Mouse (Mus musculus): ENCODE measurements around the gene Cyp2b23. TPM values are rescaled to one million over a fixed set of nuclear protein-coding genes. Genes with fewer than 3 reads are reported as not detected.
"Not testable (repeated sequence)": the region's sequence is repeated elsewhere in the genome, so short reads cannot be mapped to it uniquely, and the experiment has no call there.

The Cyp2b23 gene
- total and polyA plus RNA-seq, 3 experiments, result not detected

DNA sequence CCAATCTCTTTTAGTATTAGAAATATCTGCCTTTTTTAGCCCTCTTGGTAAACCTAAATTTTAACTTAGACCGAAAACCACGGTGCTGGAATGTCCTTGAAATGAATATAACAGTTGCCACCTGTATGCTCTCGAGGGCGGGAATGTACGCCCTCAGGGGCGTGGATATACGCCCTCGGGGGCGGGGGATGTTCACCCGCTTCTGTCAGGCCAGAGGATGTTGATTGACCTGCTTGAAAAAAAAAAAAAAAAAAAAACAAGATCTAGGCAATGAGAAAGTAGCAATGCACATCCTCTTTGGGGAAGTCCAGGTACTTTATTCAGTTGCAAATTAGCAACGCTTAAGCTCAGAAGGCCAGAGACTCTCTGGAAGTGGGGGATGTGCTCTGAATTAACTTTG is 20.8 kb upstream of the Cyp2b23 start:
- Histone ChIP-seq H3K27me3 (ENCODE audit: control insufficient read depth in 1 of 2, insufficient read depth in 2 of 2, low read length in 2 of 2) (no peaks in the 10 kb centered on the region), H3K27ac (ENCODE audit: control insufficient read depth, low read depth, low read length) (no peak overlapping the region), H3K4me3 (ENCODE audit: control insufficient read depth in 1 of 2, insufficient read depth in 1 of 2, low read depth in 2 of 2, low read length in 2 of 2) (no peak overlapping the region), H3K36me3 (ENCODE audit: control insufficient read depth in 1 of 2, insufficient read depth in 2 of 2, low read length in 2 of 2) (no peaks in the 10 kb centered on the region), H3K79me2 (ENCODE audit: control insufficient read depth, insufficient read depth, low read length, poor library complexity) (no peaks in the 10 kb centered on the region), H3K9ac (ENCODE audit: control insufficient read depth, low read depth, low read length, poor library complexity, severe bottlenecking) (no peak overlapping the region), H3K4me1 (ENCODE audit: control insufficient read depth in 1 of 2, insufficient read depth in 2 of 2, low read length in 2 of 2) (no peaks in the 10 kb centered on the region), H3K9me3 (replicated peaks; ENCODE audit: insufficient read depth, low read length) (no peaks in the 10 kb centered on the region)
- DNase-seq (ENCODE audit: low read depth, low spot score), result no peak
- TF ChIP-seq MEF2A (IDR thresholded peaks at IDR 0.05; ENCODE audit: extremely low read depth, insufficient replicate concordance, low read depth, low read length, poor library complexity, severe bottlenecking), result no peak
- TF ChIP-seq MXI1 (IDR thresholded peaks at IDR 0.05; ENCODE audit: low read depth, low read length), result no peak
- TF ChIP-seq UBTF (IDR thresholded peaks at IDR 0.05; ENCODE audit: borderline replicate concordance, insufficient read depth, low read depth, low read length), result no peak
- no peak for TF ChIP-seq ZMIZ1 (IDR thresholded peaks at IDR 0.05; ENCODE audit: low read depth, low read length)
- no peak for TF ChIP-seq ZNF384 (IDR thresholded peaks at IDR 0.05; ENCODE audit: low read depth, low read length)
- TF ChIP-seq KAT2A (conservative IDR thresholded peaks at IDR 0.05; ENCODE audit: low read depth, low read length), result no peak
- TF ChIP-seq CTCF (IDR thresholded peaks at IDR 0.05 in 2 of 3, conservative IDR thresholded peaks at IDR 0.05 in 1 of 3; ENCODE audit: control insufficient read depth in 1 of 3, insufficient read depth in 1 of 3, low read depth in 2 of 3, low read length in 3 of 3, poor library complexity in 1 of 3, severe bottlenecking in 1 of 3), result no peak
- no peak for TF ChIP-seq GABPA (IDR thresholded peaks at IDR 0.05; ENCODE audit: low read depth, low read length)
- no peak for TF ChIP-seq POLR2AphosphoS5 (IDR thresholded peaks at IDR 0.05; ENCODE audit: borderline replicate concordance, low read depth, low read length)
- TF ChIP-seq RAD21 (IDR thresholded peaks at IDR 0.05; ENCODE audit: low read depth, low read length), result no peak
- TF ChIP-seq MAZ (IDR thresholded peaks at IDR 0.05; ENCODE audit: low read depth, low read length), result no peak
- no peak for TF ChIP-seq JUND (IDR thresholded peaks at IDR 0.05; ENCODE audit: low read depth, low read length)
- TF ChIP-seq NRF1 (IDR thresholded peaks at IDR 0.05; ENCODE audit: insufficient read depth, low read depth, low read length, poor library complexity, severe bottlenecking), result no peak
- no peak for TF ChIP-seq SMC3 (IDR thresholded peaks at IDR 0.05; ENCODE audit: low read depth, low read length)
- no peak for TF ChIP-seq HCFC1 (IDR thresholded peaks at IDR 0.05; ENCODE audit: low read depth, low read length)
- no peak for TF ChIP-seq TBP (IDR thresholded peaks at IDR 0.05; ENCODE audit: low read depth, low read length)

DNA sequence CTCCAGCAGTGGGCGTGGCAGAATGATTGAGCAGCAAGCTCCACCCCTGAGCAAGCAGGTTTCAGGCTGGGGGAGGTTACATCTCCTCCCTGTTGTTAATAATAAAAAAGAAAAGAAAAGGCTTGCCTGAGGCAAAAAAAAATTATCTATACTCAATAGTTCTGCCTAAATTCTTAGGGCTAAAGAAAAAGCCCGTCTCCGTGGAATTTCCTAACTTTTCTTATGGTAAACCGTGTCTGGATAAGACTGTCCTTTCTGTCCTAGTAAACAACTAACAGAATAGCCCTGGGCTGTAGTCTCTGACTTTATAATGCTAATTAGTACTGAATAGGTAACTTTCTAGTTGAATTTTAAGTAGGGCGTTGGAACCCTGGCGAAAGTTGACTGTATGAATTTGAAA is 20.0 kb upstream of the Cyp2b23 start:
- not testable (repeated sequence) for H3K4me3 ChIP-seq (ENCODE audit: control insufficient read depth in 1 of 2, insufficient read depth in 1 of 2, low read depth in 2 of 2, low read length in 2 of 2); H3K27ac ChIP-seq (ENCODE audit: control insufficient read depth, low read depth, low read length)

More for the DNA sequence above, 20.0 kb upstream of the Cyp2b23 start:
- not testable (repeated sequence) for DNase-seq (ENCODE audit: low read depth, low spot score); H3K4me1 ChIP-seq (ENCODE audit: control insufficient read depth in 1 of 2, insufficient read depth in 2 of 2, low read length in 2 of 2); H3K9ac ChIP-seq (ENCODE audit: control insufficient read depth, low read depth, low read length, poor library complexity, severe bottlenecking); H3K79me2 ChIP-seq (ENCODE audit: control insufficient read depth, insufficient read depth, low read length, poor library complexity); H3K9me3 ChIP-seq (replicated peaks; ENCODE audit: insufficient read depth, low read length); H3K36me3 ChIP-seq (ENCODE audit: control insufficient read depth in 1 of 2, insufficient read depth in 2 of 2, low read length in 2 of 2); H3K27me3 ChIP-seq (ENCODE audit: control insufficient read depth in 1 of 2, insufficient read depth in 2 of 2, low read length in 2 of 2)
